ENCODE assay signal across 16 mouse cellular contexts in genomic region chr17:11728294-11728693, GRCm38 (mm10).
"Had no signal": no experiment of that assay in that cellular context is flagged by ENCODE, and none has a peak within 500 bp of the region (broad histone marks: within the 10 kb centered on the region; RNA-seq: fewer than 3 reads in every experiment).

No protein-coding gene starts in this region.

- H3K36me3 ChIP-seq: liver, embryonic 13.5 days; midbrain, embryonic 12.5 days; midbrain, embryonic 15.5 days; stomach, embryonic 15.5 days had no signal

- ATAC-seq: midbrain, embryonic 15.5 days had no signal

- DNase-seq: kidney, adult 9 months; kidney, postnatal 25 days; layer of hippocampus, adult 9-11 months; liver, embryonic 13.5 days; lung, adult 2 months; lung, postnatal 14 days; retina, postnatal 1 day; right cerebral cortex, postnatal 25 days; spleen, adult 18-20 months; thymus, postnatal 25 days had no signal

- H3K4me3 ChIP-seq: layer of hippocampus, adult 2 months; liver, embryonic 13.5 days; midbrain, embryonic 12.5 days; midbrain, embryonic 15.5 days; stomach, embryonic 15.5 days had no signal

- H3K9me3 ChIP-seq: liver, embryonic 13.5 days; midbrain, embryonic 12.5 days; midbrain, embryonic 15.5 days; stomach, embryonic 15.5 days had no signal

- H3K27me3 ChIP-seq: liver, embryonic 13.5 days; midbrain, embryonic 12.5 days; midbrain, embryonic 15.5 days; stomach, embryonic 15.5 days had no signal

- H3K4me2 ChIP-seq: liver, embryonic 13.5 days; midbrain, embryonic 12.5 days; midbrain, embryonic 15.5 days; stomach, embryonic 15.5 days had no signal

- H3K9ac ChIP-seq: liver, embryonic 13.5 days; midbrain, embryonic 12.5 days; midbrain, embryonic 15.5 days; stomach, embryonic 15.5 days had no signal

- H3K27ac ChIP-seq: kidney, postnatal 0 days; layer of hippocampus, adult 2 months; liver, embryonic 13.5 days; macrophage; midbrain, embryonic 12.5 days; midbrain, embryonic 15.5 days; stomach, embryonic 15.5 days had no signal

- H3K4me1 ChIP-seq: liver, embryonic 13.5 days; stomach, embryonic 15.5 days had no signal
